Mouse (Mus musculus): ENCODE results near the gene Omg. TPM values are rescaled to one million over a fixed set of nuclear protein-coding genes. Genes with fewer than 3 reads are reported as not detected.

Omg gene
- polyA plus RNA-seq, 1 experiment, result not detected

DNA sequence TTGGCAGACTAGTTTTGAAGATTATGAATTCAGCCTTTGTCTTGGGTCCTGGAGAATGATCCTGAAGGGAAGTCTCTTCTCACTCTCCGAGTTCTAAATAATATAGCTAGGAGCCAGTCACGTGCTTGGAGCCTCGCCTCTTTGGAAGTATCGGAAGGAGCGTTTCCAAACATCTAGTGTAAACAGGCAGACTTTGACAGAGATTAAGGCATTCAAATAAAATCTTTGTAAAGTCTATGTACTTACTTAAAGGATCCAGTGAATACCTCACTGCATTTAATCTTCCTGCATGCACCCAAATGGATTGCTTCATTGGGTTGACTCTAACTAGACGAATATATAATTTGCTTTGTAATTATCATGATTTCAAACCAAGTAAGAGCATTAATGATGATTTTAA lies 20.5 kb downstream of the Omg start:
- H3K27ac ChIP-seq (replicated peaks; ENCODE audit: low read depth, low read length), result no peak overlapping the region
- no peak overlapping the region for H3K4me3 ChIP-seq (ENCODE audit: insufficient read depth, low read depth, low read length)
- H3K4me1 ChIP-seq (ENCODE audit: control insufficient read depth, insufficient read depth, insufficient read length, low read length), result no peaks in the 10 kb centered on the region

DNA sequence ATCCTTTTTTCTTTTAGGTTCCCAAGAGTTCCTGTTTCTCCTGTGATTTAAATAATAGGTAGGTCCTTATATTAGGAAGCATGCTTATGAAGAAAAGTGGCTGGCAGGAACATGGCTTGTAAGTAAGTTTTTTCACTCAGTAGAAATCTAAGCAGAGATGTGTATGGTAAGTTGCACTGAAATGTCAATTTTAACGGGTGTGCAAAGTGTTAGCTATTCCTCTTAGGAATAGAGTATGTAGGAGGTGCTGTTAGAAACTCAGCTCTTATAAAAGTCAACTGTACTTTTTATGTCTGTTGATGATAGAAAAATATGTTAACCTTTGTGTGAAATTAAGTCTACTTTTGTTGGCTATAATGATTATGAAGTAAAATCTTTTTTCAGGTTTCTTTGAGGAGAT lies 35.8 kb downstream of the Omg start:
- H3K4me1 ChIP-seq (ENCODE audit: control insufficient read depth, insufficient read depth, insufficient read length, low read length), result no peaks in the 10 kb centered on the region
- H3K4me3 ChIP-seq (ENCODE audit: insufficient read depth, low read depth, low read length), result no peak overlapping the region
- H3K27ac ChIP-seq (replicated peaks; ENCODE audit: low read depth, low read length), result no peak overlapping the region

DNA sequence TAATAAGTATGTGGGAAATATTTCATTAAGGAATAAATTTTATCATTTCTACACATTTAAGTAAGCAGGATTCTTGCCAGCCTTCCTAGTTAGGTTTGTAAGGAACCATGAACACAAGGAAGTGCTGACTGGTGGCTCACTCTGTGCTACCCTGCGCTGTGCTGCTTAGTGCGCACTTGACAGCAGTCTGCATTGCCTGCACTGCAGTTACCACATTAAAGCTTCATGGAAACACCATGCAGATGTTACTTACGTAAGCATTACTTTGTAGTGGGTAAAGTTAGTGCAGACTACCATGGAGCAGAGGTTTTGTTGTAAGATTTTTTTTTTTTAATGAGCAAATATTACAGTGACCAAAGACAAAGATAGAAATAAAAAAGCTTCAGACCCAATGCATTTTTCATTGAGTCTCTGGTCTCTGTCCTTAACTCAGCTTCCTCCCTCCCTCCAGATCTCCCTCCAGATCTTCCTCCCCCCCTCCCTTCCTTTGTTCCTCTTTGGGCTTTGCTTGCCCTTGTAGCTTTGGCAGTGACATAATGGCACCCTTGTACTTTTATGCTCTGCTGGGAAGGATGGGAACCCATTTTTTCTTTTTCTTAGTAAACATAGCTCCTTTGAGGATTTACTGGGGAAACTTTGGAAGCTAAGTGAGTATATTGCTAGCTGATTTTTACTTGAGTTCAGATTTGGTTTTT lies 43.0 kb downstream of the Omg start:
- Histone ChIP-seq H3K4me3 (ENCODE audit: insufficient read depth, low read depth, low read length) (no peak overlapping the region), H3K27ac (replicated peaks; ENCODE audit: low read depth, low read length) (no peak overlapping the region), H3K4me1 (ENCODE audit: control insufficient read depth, insufficient read depth, insufficient read length, low read length) (no peaks in the 10 kb centered on the region)

DNA sequence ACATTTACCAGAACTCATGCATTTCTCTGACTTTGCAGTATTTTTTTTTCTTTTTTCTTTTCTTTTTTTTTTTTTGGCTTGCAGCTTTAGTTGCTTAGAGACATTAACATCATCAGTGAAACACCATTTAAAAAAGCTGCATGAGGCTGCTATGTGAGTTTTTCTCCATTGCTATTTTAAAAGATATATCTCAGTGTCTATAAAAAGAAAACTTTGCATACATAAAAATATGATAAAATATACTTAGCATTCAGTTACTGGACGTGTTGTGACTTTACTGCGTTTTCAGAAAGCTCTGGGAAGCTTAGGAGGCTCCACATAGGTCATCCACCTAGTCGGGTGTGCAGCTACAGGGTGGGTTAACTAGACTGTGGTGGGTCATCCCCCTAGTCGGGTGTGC lies 44.0 kb downstream of the Omg start:
- Histone ChIP-seq H3K4me1 (ENCODE audit: control insufficient read depth, insufficient read depth, insufficient read length, low read length) (no peaks in the 10 kb centered on the region), H3K4me3 (ENCODE audit: insufficient read depth, low read depth, low read length) (no peak overlapping the region), H3K27ac (replicated peaks; ENCODE audit: low read depth, low read length) (no peak overlapping the region)

DNA sequence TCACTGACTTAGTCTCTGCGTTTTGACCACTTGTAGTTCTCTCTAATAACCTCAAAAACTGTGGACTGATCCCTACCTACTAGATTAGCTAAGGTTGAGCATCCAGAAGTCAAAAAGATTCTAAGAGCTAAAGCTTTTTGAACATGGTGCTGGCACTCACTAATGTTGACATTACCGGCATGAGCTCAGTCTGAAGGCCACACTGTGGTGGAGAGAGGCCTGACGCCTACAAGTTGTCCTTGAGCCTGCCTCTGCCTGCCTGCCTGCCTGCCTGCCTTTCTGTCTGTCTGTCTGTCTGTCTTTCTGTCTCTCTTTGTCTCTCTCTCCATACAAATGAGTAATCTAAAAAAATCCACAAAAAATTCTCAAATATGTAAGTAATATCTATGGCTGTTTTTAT lies 46.0 kb downstream of the Omg start:
- Histone ChIP-seq H3K4me3 (ENCODE audit: insufficient read depth, low read depth, low read length) (no peak overlapping the region), H3K4me1 (ENCODE audit: control insufficient read depth, insufficient read depth, insufficient read length, low read length) (no peaks in the 10 kb centered on the region), H3K27ac (replicated peaks; ENCODE audit: low read depth, low read length) (no peak overlapping the region)

DNA sequence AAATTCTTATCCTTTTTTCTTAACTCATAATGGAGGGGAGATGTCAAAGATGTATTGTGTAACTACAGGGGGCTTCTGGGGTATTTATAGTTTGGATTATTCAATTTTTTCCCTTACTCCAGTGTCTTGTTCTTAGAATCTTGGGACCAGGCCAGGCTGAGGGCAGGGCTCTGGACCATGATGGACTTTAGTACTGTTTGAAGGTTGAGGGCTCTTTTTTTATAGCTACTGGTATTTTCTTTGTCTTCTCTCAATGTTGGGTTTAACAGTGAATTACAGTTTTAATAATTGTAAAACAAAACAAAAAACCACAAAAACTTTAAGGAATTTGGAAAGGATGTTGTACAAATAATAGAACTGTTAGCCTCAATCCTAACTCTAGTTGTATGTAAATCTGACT lies 50.9 kb downstream of the Omg start:
- no peak overlapping the region for H3K4me3 ChIP-seq (ENCODE audit: insufficient read depth, low read depth, low read length)
- H3K4me1 ChIP-seq (ENCODE audit: control insufficient read depth, insufficient read depth, insufficient read length, low read length), result no peaks in the 10 kb centered on the region
- H3K27ac ChIP-seq (replicated peaks; ENCODE audit: low read depth, low read length), result no peak overlapping the region

Other genes with a start within 250 kb of the Omg start
- gene Wsb1, start 249.4 kb downstream of the Omg start, polyA plus RNA-seq (2012; ENCODE audit: insufficient read depth, insufficient read length, missing spikeins), result 8.8 TPM in 2 replicates
- not detected in 2 replicates for gene Gm9964, start 207.2 kb downstream of the Omg start, polyA plus RNA-seq (2012; ENCODE audit: insufficient read depth, insufficient read length, missing spikeins)
- gene Nf1, start 164.4 kb downstream of the Omg start, polyA plus RNA-seq (2012; ENCODE audit: insufficient read depth, insufficient read length, missing spikeins), result 9.9 and 14.3 TPM in 2 replicates
- gene Evi2b, start 19.7 kb upstream of the Omg start, polyA plus RNA-seq (2012; ENCODE audit: insufficient read depth, insufficient read length, missing spikeins), result 0.79 and 2.5 TPM in 2 replicates
- not detected in 2 replicates for gene Evi2, start 26.5 kb upstream of the Omg start, polyA plus RNA-seq (2012; ENCODE audit: insufficient read depth, insufficient read length, missing spikeins)
- gene Evi2a, start 26.5 kb upstream of the Omg start, polyA plus RNA-seq (2012; ENCODE audit: insufficient read depth, insufficient read length, missing spikeins), result 4.7 and 6.5 TPM in 2 replicates
- 2.0 and 3.1 TPM in 2 replicates for gene Rab11fip4, start 87.1 kb upstream of the Omg start, polyA plus RNA-seq (2012; ENCODE audit: insufficient read depth, insufficient read length, missing spikeins)

Data from brown adipose tissue, adult 24 weeks (tissue).